ENCODE assay signal across 8 mouse cellular contexts in genomic region chr4:135153260-135154088, GRCm38 (mm10). TPM values are rescaled to one million over a fixed set of nuclear protein-coding genes. Genes with fewer than 3 reads are reported as not detected.
DNase-seq lines count a peak whose midpoint lies in the region; ATAC-seq lines count a peak whose summit lies in the region.

No protein-coding gene starts in this region.

- no peak overlapping the region for H3K27ac ChIP-seq in embryonic facial prominence, embryonic 12.5 days
- no peak overlapping the region for H3K27ac ChIP-seq in kidney, embryonic 16.5 days (ENCODE audit: low read length)

- peak overlapping the region; percentile 53; the same call in 1 of the 2 replicates for H3K9ac ChIP-seq in embryonic facial prominence, embryonic 12.5 days
- no peak overlapping the region for H3K9ac ChIP-seq in kidney, embryonic 16.5 days (replicated peaks; ENCODE audit: low read length)

- no peak for ATAC-seq in embryonic facial prominence, embryonic 12.5 days (ENCODE audit: insufficient number of reproducible peaks, insufficient read depth, low FRiP score, low TSS enrichment)
- ATAC-seq in kidney, embryonic 16.5 days (ENCODE audit: low FRiP score, low TSS enrichment) = 0 out of 2 replicates have a peak, but pooled peaks have one; percentile 27

- peaks cover 95% of the 10 kb centered on the region for H3K27me3 ChIP-seq in embryonic facial prominence, embryonic 12.5 days
- H3K27me3 ChIP-seq in kidney, embryonic 16.5 days (ENCODE audit: insufficient read depth, low read length) = peaks cover 100% of the 10 kb centered on the region

- DNase-seq in spleen, adult 18-20 months = peak; percentile 57 to 70
- no peak for DNase-seq in spleen, adult 12 weeks (ENCODE audit: low spot score)
- peak; percentile 75 for DNase-seq in naive thymus-derived CD4-positive, alpha-beta T cell, adult 2 months (ENCODE audit: low read depth)
- DNase-seq in thymus, postnatal 4 days = peak; percentile 74
- no peak for DNase-seq in adrenal gland, postnatal 36 days
- no peak for DNase-seq in left cerebral cortex, adult 9 months (ENCODE audit: low spot score in 2 of 2)

- no peaks in the 10 kb centered on the region for H3K36me3 ChIP-seq in embryonic facial prominence, embryonic 12.5 days
- no peaks in the 10 kb centered on the region for H3K36me3 ChIP-seq in kidney, embryonic 16.5 days (ENCODE audit: insufficient read depth, low read length)

- peak overlapping the region; percentile 41 for H3K4me3 ChIP-seq in embryonic facial prominence, embryonic 12.5 days
- H3K4me3 ChIP-seq in kidney, embryonic 16.5 days (ENCODE audit: low read length) = peak overlapping the region; percentile 45

- H3K4me1 ChIP-seq in embryonic facial prominence, embryonic 12.5 days = peaks cover 27% of the 10 kb centered on the region
- H3K4me1 ChIP-seq in kidney, embryonic 16.5 days (ENCODE audit: insufficient read depth, low read length) = peaks cover 15% of the 10 kb centered on the region

- H3K4me2 ChIP-seq in embryonic facial prominence, embryonic 12.5 days (replicated peaks) = peak overlapping the region; percentile 59
- H3K4me2 ChIP-seq in kidney, embryonic 16.5 days (replicated peaks; ENCODE audit: low read depth, low read length) = no peak overlapping the region

- WGBS in embryonic facial prominence, embryonic 12.5 days = under 1% methylated on average over 39 of the region's 39 CpGs
- 1% methylated on average over 39 of the region's 39 CpGs for WGBS in kidney, embryonic 16.5 days

- no peaks in the 10 kb centered on the region for H3K9me3 ChIP-seq in embryonic facial prominence, embryonic 12.5 days
- H3K9me3 ChIP-seq in kidney, embryonic 16.5 days (ENCODE audit: low read length) = no peaks in the 10 kb centered on the region

RNA-seq across cellular contexts. Expression of gene Runx3, which starts 33.0 kb away (rescaled TPM):
- 1.3 TPM in 2 replicates for polyA plus RNA-seq in embryonic facial prominence, embryonic 12.5 days (2016; fragmentation: Nextera tagmentation; extraction: Ambion mirVana)
- 0.06 TPM in 1 of 2 replicates, not detected in the other for polyA plus RNA-seq in kidney, embryonic 16.5 days (2015; fragmentation: Nextera tagmentation; extraction: Ambion mirVana)
- total RNA-seq in adrenal gland, postnatal 36 days (2021) = 1 to 10 TPM; 2.0 to 3.9 TPM

Comparison
In these comparisons a context has a peak if more than half of its experiments do, and no peak if none do; other contexts are left out.
1. DNase-seq: peak in spleen, adult 18-20 months (2 of 2), naive thymus-derived CD4-positive, alpha-beta T cell, adult 2 months (single experiment) and thymus, postnatal 4 days (single experiment); none in spleen, adult 12 weeks (single experiment), adrenal gland, postnatal 36 days (0 of 2) and left cerebral cortex, adult 9 months (0 of 2).